Mouse (Mus musculus) neural tube, embryonic 14.5 days (tissue): ENCODE measurements at regions not wholly inside any gene's neighbourhood (a gene's known extent, or its start where the extent isn't known, plus 50 kb on each side); places are given as distances from the start of the nearest gene placed in this dataset.

Experiments used
- ATAC-seq: fragments of 200-750 bp; cut with Nextera tagmentation; 2 replicates; pipeline ENCODE4 v1.8.0; 2017; ENCODE audit warnings: low read depth, mild to moderate bottlenecking, moderate TSS enrichment, moderate library complexity
- H3K27ac ChIP-seq: fragments of 300-500 bp; sonication (generic); 2 replicates; pipeline ENCODE4 v1.5.1; 2014; ENCODE audit warnings: low read depth, mild to moderate bottlenecking, control low read depth, low read length, moderate library complexity, mixed read lengths
- H3K27me3 ChIP-seq: fragments of 300-500 bp; sonication (generic); 2 replicates; pipeline ENCODE4 v1.6.1; 2014; ENCODE audit warnings: low read length; ENCODE audit not compliant: control insufficient read depth, insufficient read depth
- H3K36me3 ChIP-seq: fragments of 300-500 bp; sonication (generic); 2 replicates; pipeline ENCODE4 v1.6.1; 2014; ENCODE audit warnings: low read length, mixed read lengths; ENCODE audit not compliant: control insufficient read depth, insufficient read depth
- H3K4me1 ChIP-seq: fragments of 300-500 bp; sonication (generic); 2 replicates; pipeline ENCODE4 v1.6.1; 2014; ENCODE audit warnings: low read length; ENCODE audit not compliant: control insufficient read depth, insufficient read depth
- H3K4me2 ChIP-seq: fragments of 300-500 bp; sonication (generic); 2 replicates; pipeline ENCODE4 v1.6.1; 2014; ENCODE audit warnings: mild to moderate bottlenecking, low read depth, low read length, control low read depth
- H3K4me3 ChIP-seq: fragments of 300-500 bp; sonication (generic); 2 replicates; pipeline ENCODE4 v1.5.1; 2014; ENCODE audit warnings: low read depth, low read length, control low read depth, mixed read lengths
- H3K9ac ChIP-seq: fragments of 300-500 bp; sonication (generic); replicated peaks from 2 replicates; pipeline ENCODE4 v1.6.1; 2014; ENCODE audit warnings: low read depth, mild to moderate bottlenecking, control low read depth, low read length, mixed read lengths
- H3K9me3 ChIP-seq: fragments of 300-500 bp; sonication (generic); 2 replicates; pipeline ENCODE4 v1.6.1; 2016; ENCODE audit warnings: low read length; ENCODE audit not compliant: control insufficient read depth
- WGBS: fragments of 180-500 bp; shearing (Covaris S2); extraction: QIAGEN DNeasy Blood & Tissue Kit; methylation state at CpG from one replicate; pipeline ENCODE4 v1.1.7; 2014; 5-methylcytosine and 5-hydroxymethylcytosine counted together

DNA sequence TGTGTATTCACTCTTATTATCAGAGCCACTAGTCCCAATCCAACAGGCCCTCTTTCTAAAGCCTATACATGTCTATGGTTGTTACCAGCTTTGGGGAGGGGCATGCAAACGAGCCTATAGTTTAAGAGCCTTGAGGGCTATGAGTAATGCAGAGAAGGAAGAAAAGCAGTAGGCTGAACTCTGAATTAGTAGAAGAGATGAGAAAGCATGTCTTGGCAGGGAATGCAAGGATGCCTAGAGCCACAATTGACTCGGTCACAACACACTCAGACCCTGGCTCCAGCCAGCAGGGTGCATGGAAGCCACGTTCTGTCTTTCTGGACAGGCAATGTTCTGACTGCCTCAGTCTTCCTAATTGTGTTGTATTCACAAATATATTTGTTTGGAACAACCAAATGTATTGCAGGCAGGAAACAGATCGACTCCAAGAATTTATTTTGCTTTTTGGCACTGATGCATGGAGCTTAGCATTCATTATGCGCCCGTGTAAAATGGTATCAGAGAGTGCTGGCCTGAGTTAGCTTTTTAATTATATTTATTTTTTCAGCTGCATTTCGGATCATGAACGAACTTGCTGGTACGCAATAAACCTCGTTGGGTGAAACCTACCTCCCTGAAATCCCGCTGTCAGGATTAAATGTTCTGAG, 110.2 kb downstream of the Rybp start:
- Histone ChIP-seq H3K9me3 (no peaks in the 10 kb centered on the region), H3K9ac (no peak overlapping the region), H3K4me1 (no peaks in the 10 kb centered on the region), H3K4me3 (no peak overlapping the region), H3K4me2 (no peak overlapping the region), H3K27me3 (no peaks in the 10 kb centered on the region), H3K36me3 (no peaks in the 10 kb centered on the region), H3K27ac (no peak overlapping the region)
- ATAC-seq = no peak
- WGBS = 82% methylated on average over 11 of the region's 11 CpGs

DNA sequence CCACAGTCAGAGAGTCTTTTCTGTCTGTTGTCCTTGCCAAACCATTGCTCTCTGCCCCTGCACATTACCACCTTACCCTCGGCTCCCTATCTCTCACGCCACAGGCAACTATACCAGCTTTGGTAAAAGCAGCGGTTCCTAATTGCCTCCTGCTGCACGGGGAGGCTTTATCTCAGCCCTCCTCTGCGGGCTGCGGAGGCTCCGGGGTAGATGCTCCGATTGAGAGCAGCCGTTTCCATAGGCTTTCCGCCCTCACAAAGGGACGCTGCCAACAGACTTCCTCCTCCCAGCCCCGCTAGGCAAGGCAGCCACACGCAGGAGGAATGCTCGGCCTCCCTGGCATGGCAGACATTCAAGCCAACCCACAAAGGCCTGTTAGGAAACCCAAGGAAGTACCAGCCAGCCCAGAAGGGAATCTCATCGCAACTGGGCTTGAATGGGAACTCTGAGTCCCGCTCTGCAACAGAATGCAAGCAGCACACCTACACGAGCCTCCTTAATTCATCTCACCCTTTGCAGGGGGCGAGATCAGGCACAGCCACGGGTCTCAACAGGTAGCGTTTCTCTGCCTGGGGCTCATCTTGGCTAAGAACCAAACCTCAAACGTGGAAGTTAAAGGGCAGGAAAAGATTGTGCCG, 116.5 kb downstream of the Rybp start:
- peak overlapping the region; percentile 28; the same call in 1 of the 2 replicates for H3K4me2 ChIP-seq
- WGBS = 9% methylated on average over 22 of the region's 22 CpGs
- peak; percentile 34; the same call in 1 of the 2 replicates for ATAC-seq
- H3K9ac ChIP-seq = no peak overlapping the region
- no peak overlapping the region for H3K27ac ChIP-seq
- H3K4me3 ChIP-seq = no peak overlapping the region
- no peaks in the 10 kb centered on the region for H3K9me3 ChIP-seq
- peaks cover 6% of the 10 kb centered on the region; the same call in 1 of the 2 replicates for H3K4me1 ChIP-seq
- H3K36me3 ChIP-seq = no peaks in the 10 kb centered on the region
- 0 out of 2 replicates have a peak, but pooled peaks cover 2% of the 10 kb centered on the region for H3K27me3 ChIP-seq

DNA sequence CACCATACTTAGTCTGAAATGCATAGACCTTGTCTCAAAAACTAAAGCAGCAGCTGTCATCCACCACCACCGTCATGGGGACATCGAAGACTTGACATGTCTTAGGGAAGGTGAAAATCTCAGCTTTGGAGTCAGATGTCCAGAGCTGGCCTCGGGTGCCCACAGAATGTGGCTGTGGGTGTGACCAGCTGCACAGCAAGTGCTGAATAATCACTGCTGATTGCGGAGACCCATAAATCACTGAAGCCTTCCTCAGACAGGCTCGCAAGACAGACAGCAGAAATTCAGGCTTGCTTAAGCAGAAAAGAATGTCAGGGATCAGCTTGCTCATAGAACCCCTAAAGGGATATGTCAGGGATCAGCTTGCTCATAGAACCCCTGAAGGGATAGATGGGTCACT, 120.0 kb downstream of the Rybp start:
- Histone ChIP-seq H3K9me3 (no peaks in the 10 kb centered on the region), H3K4me3 (no peak overlapping the region), H3K36me3 (no peaks in the 10 kb centered on the region), H3K4me1 (peaks cover 14% of the 10 kb centered on the region; the same call in 1 of the 2 replicates), H3K27me3 (0 out of 2 replicates have a peak, but pooled peaks cover 2% of the 10 kb centered on the region), H3K27ac (no peak overlapping the region), H3K4me2 (no peak overlapping the region), H3K9ac (no peak overlapping the region)
- WGBS = 43% methylated on average over 5 of the region's 5 CpGs
- no peak for ATAC-seq

DNA sequence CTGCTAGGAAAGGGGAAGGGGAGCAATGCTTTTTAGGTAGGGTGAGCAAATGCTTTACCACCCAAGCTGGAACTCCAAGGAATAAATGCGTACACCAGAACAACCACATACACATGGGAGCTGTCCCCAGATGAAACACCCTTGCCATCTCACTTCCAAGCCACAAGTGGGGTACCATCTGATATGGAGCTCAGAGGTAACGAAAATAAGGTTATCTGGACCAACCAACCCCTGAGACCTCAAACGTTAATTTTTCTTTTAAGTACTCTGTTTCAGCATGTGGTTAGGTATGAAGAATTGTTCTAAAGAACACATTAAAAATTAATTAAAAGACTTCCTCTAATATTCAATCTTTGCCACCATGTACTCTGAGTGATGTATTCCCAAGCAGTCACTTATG, 121.5 kb downstream of the Rybp start:
- Histone ChIP-seq H3K9me3 (no peaks in the 10 kb centered on the region), H3K9ac (no peak overlapping the region), H3K4me3 (no peak overlapping the region), H3K27me3 (0 out of 2 replicates have a peak, but pooled peaks cover 2% of the 10 kb centered on the region), H3K4me1 (peaks cover 11% of the 10 kb centered on the region; the same call in 1 of the 2 replicates), H3K36me3 (no peaks in the 10 kb centered on the region), H3K27ac (no peak overlapping the region), H3K4me2 (no peak overlapping the region)
- 86% methylated on average over 3 of the region's 3 CpGs for WGBS
- ATAC-seq = no peak

DNA sequence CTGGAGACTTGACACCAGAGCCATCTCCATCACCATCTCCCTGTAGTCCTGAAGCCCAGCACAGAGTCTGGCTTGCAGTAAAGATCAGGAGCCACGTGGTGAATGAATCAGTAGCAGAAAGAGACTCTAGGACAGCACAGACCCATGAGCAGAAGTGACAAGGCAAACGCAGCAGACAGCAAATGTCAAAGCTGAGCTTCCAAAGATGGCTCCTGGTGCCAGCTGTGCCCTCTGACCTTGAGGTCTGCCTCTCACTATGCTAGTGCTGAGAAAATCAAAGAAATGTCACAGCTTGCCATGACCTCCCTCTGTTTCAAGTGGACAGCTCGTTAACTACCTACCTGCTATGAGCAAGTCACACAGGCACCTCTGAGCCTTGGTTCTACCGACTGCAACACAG, 123.1 kb downstream of the Rybp start:
- H3K9me3 ChIP-seq = no peaks in the 10 kb centered on the region
- no peak for ATAC-seq
- no peak overlapping the region for H3K27ac ChIP-seq
- no peaks in the 10 kb centered on the region for H3K36me3 ChIP-seq
- 0 out of 2 replicates have a peak, but pooled peaks cover 2% of the 10 kb centered on the region for H3K27me3 ChIP-seq
- H3K4me2 ChIP-seq = no peak overlapping the region
- H3K4me1 ChIP-seq = peaks cover 8% of the 10 kb centered on the region; the same call in 1 of the 2 replicates
- H3K4me3 ChIP-seq = no peak overlapping the region
- H3K9ac ChIP-seq = no peak overlapping the region
- 49% methylated on average over 4 of the region's 4 CpGs for WGBS

DNA sequence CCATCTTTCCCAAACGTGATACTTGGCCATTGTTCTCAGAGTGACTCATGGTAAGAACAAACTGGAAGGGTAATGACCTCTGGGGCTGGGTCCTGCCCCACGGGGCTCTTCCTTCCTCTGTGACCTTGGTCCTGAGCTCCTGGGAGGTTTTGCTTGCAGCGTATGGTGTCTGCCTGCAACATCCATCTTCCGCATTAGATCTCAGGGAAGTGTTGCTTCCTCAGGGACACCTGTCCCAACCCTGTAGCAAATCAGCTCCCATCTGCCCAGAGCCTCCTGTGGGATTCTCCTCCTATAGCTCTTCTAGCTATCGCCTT, 123.5 kb downstream of the Rybp start:
- H3K9ac ChIP-seq = no peak overlapping the region
- H3K4me3 ChIP-seq = no peak overlapping the region
- H3K4me2 ChIP-seq = no peak overlapping the region
- H3K9me3 ChIP-seq = no peaks in the 10 kb centered on the region
- no peak for ATAC-seq
- 0 out of 2 replicates have a peak, but pooled peaks cover 2% of the 10 kb centered on the region for H3K27me3 ChIP-seq
- no peak overlapping the region for H3K27ac ChIP-seq
- peaks cover 8% of the 10 kb centered on the region; the same call in 1 of the 2 replicates for H3K4me1 ChIP-seq
- no peaks in the 10 kb centered on the region for H3K36me3 ChIP-seq
- 44% methylated on average over 5 of the region's 5 CpGs for WGBS

DNA sequence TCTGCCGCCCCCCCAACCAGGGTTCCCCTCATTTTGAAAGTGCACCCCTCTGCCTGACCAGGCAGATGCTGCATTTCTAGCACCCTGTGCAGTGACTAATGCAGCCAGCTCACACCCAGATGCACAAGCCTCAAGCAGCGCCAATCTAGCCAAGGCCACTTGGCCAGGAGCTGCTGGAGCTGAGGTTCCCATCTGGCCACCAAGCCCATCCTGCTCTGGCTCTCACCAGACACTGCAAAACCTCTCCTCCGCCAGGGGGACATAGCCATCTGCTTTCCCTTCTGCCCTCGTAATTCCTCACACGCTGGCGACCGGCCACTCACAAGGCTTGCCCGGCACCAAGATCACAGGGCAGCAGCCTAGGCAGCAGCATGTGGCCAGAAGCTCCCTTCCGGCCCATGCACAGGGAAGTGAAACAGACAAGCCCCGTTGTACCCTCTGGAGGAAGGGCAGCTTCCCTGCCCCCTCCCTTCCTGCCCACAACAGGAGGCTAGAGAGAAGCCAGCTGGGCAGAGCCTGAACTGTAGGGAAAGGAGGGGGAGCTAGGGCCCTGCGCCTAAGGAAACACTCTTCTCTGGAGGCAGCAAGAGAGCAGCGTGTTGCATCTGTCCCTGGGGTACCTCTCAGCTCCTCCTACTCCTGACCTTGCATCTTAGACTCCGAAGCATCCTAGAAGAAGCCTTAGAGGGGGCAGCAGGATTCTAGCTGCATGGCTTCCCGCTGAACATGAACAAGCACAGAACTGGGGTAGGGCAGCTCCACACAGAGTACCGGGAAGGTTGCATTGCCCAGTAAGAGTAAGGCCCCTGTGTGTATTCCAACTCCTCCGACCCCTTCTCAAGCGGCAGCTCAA, 124.1 kb downstream of the Rybp start:
- WGBS = 10% methylated on average over 17 of the region's 17 CpGs
- 0 out of 2 replicates have a peak overlapping the region, but pooled peaks have one; percentile 12 for H3K4me2 ChIP-seq
- H3K4me1 ChIP-seq = peaks cover 8% of the 10 kb centered on the region; the same call in 1 of the 2 replicates
- no peak overlapping the region for H3K4me3 ChIP-seq
- no peaks in the 10 kb centered on the region for H3K9me3 ChIP-seq
- no peaks in the 10 kb centered on the region for H3K36me3 ChIP-seq
- H3K9ac ChIP-seq = no peak overlapping the region
- peak; percentile 87 for ATAC-seq
- H3K27ac ChIP-seq = no peak overlapping the region
- H3K27me3 ChIP-seq = 0 out of 2 replicates have a peak, but pooled peaks cover 2% of the 10 kb centered on the region

DNA sequence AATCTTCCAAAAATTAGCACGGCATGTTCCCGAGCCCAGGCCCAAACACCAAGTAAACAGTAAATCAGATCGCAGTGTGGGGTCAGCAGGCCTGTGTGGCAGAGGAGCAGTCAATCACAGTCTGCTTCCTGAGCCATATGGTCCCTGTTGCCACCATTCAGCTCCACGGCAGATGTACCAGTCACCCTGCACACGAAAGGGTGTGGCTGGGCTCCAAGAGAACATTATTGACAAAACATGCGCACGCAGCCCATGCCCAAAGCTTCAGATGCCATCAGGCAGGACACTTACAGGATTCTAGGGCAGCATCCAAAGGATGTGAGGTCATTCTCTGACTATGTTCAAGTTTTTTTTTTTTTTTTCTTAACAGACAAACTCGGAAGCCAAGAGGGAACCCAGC, 126.6 kb downstream of the Rybp start:
- ATAC-seq = no peak
- 39% methylated on average over 8 of the region's 8 CpGs for WGBS

More for the DNA sequence above, 126.6 kb downstream of the Rybp start:
- Histone ChIP-seq H3K27me3 (no peaks in the 10 kb centered on the region), H3K36me3 (no peaks in the 10 kb centered on the region), H3K4me3 (no peak overlapping the region), H3K4me1 (peaks cover 14% of the 10 kb centered on the region; the same call in 1 of the 2 replicates), H3K9me3 (no peaks in the 10 kb centered on the region), H3K9ac (no peak overlapping the region), H3K27ac (no peak overlapping the region), H3K4me2 (no peak overlapping the region)
